Mouse (Mus musculus): ENCODE results near the gene Sacs. TPM values are rescaled to one million over a fixed set of nuclear protein-coding genes. Genes with fewer than 3 reads are reported as not detected.
A peak's percentile ranks its signal among the peaks of the same experiment; 100 is the strongest.

Gene Sacs
- polyA plus RNA-seq, 1 experiment, result 11.9 TPM

DNA sequence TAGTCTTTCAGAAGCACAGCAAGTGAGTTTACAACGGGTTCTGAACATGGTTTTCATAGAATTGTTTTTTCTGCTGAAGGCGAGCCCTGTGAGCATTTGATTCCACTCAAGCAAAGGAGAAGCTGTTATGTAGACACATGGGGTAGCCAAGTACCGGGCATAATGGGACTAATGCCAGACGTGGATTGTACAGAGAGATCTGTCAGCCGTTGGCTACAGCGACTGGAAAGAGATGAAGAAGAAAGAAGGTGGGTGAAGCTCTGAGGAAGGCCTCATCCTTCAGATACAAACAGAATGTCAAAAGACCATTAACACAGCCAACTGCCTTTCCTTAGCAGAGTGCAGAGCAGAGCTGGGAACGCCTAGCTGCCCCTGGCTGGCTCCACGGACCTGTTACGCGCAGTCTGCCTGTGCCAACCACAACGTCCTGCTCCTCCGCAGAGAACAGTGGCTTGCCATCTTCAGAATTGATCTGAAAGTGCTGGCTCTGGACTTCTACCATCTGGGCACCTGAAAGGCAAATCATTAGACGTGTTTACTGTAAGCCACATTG is 93.8 kb downstream of the Sacs start:
- DNase-seq (ENCODE audit: extremely low spot score in 1 of 2, low spot score in 1 of 2), result peak in 1 of 2 experiments; percentile 45

DNA sequence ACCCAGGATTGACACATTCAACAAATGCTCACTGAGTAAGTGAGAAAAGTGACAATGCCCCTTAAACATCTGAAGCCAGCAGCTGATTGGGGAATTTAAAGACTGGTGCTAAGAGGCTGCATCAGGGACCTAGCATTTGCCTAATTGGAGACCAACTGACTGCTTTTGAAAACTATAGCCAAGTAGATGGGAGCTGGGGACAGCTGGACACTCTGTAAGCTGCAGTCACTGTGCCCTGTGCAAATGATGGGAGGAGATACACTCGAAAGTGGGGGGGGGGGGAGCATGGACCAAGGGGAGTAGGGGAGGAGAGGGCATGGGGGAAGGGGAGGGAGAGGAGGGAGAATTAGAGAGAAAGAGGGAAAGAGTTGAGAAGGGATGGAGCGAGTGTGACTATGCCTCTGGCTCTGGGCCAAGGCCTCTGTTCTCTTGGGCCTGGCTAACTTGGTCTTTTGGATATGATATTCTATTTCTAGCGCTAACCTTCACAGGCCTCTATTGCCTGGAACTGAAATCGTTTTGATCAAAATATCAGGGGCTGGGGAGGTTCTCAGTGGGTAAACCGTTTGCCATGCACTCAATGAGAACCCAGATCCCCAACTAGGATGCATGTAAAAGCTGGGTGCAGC is 97.7 kb downstream of the Sacs start:
- no peak for DNase-seq (ENCODE audit: extremely low spot score in 1 of 2, low spot score in 1 of 2)

DNA sequence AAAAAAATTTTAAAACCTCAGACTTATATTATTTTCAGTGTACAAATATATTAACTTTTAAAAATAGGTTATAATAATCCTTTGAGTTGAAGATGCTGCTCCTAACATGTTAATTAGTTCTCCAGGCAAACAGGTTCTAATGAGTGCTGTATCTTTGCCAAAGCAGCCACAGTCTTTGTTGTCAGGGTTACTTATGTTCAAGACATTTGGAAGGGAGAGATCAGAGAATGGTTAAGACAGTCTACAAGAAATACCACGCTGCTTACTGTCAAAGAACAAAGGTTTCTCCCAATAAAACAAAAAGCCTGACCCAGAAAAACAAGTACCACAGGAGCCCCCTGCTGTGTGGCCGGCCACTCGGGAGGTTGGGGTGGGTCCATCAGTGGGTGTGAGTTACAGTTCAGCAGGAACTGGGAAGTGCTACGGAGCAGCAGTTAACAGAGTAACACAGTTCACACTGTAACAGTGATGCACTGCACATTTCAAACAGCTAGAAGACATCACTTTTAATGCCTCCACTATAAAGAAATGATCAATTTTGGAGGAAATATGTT is 98.9 kb downstream of the Sacs start:
- no peak for DNase-seq (ENCODE audit: extremely low spot score in 1 of 2, low spot score in 1 of 2)

DNA sequence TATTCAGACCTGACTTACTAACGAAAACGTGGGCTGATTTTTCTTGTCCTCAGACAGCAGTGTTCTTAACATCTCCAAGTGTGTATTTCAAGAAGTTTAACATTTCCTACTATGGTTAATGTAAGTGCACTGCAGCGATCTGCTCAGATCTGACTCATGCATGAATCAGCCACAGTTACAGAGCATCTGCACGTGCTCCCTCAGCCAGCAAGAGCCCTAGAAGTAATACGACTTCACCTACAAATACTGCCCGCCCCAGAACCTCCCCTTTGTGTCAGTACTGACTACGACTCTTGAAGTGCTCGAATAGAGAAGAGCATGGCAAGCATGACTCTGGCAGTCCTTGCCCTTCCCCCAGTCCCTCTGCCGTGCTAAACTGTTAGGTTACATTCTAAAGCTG is 100.5 kb downstream of the Sacs start:
- DNase-seq (ENCODE audit: extremely low spot score in 1 of 2, low spot score in 1 of 2), result peak; percentile 57 to 75

DNA sequence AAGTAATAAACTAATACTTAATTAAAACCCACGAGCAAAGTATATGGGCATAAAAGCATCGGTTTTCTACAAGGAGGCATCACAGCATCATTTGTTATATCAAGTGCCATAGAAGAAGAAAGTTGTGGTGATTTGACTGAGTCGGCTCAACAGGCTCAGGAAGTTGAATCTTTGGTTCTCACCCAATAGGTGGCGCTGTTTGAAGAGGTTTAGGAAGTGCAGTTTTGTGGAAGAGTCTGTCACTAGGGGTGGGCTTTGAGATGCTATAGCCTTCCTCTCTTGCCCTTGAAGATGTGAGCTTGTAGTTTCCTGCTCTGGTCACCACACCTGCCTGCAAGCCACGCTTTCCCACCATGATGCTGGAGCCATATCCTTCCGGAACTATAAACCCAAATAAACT is 104.4 kb downstream of the Sacs start:
- no peak for DNase-seq (ENCODE audit: extremely low spot score in 1 of 2, low spot score in 1 of 2)

DNA sequence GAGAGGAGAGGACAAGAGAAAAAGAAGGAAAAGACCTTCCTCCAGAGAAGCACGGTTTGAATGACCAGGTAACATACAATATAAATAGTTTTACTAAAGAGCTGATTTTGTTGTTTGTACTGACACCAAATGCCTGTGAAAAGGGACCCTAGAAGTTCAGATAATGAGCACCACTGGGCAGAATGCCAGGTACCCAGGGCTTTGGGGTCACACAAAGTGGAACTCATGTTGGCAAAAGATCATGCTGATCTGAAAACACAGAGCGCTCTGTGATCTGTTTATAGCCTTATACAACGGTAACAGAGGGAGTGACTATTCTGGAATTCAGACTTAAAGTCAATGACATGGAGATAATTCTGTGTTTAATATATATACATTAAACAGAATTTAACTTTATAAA is 108.2 kb downstream of the Sacs start:
- no peak for DNase-seq (ENCODE audit: extremely low spot score in 1 of 2, low spot score in 1 of 2)

DNA sequence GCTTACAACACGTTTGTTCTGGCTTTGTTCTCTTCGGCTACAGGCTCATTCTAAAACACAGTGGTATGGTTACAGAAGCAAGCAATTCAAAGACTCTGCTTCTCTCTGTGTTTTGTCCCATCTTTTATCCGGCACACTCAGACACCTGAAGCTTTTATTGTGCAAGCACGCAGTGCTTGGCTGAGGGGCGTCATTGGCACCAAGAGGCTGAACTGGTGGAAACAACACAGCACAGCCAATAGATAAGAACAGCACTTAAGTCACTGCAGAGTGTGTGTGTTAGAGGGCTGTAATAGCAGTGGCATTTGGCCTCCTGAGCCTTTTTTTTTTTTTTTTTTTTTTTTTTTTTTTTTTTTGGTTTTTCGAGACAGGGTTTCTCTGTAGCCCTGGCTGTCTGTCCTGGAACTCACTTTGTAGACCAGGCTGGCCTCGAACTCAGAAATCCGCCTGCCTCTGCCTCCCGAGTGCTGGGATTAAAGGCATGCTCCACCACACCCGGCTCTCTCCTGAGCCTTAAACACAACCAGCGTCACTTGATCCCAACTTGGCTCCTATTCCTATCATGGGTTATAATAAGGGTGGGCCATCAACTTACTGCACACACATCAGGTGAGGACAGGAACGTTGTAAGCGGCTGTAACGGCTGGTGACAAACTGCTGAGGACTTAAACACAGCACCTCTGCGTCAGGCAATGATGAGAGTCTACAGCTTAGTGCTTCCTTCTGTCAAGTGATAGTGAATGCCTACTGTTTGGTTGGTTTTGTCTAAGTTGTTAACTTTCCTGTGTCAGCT is 114.5 kb downstream of the Sacs start:
- DNase-seq (ENCODE audit: extremely low spot score in 1 of 2, low spot score in 1 of 2), result no peak

DNA sequence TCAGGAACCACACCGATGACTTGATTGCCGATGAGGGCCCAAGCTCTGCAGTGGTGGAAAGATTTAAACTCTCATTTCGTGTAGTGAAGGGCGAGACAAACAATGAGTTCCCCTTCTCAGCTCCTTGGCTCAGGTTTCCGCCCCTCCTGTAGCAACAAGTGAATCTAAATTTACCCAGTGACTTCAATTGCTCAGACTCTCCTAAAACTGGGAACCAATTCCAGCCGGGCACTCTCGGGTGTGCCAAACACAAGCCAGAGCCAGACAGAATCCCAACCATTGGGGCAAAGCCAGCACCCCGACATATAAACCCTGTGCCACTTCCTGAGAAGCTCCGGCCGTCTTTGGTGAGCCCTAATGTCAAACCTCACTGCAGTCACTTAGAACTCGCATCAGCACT is 120.1 kb downstream of the Sacs start, which contains the start of gene Sgcg:
TSS of gene Sgcg (minus strand) at position 139 of the 400 bp plus-strand sequence.
- no peak for DNase-seq (ENCODE audit: extremely low spot score in 1 of 2, low spot score in 1 of 2)

DNA sequence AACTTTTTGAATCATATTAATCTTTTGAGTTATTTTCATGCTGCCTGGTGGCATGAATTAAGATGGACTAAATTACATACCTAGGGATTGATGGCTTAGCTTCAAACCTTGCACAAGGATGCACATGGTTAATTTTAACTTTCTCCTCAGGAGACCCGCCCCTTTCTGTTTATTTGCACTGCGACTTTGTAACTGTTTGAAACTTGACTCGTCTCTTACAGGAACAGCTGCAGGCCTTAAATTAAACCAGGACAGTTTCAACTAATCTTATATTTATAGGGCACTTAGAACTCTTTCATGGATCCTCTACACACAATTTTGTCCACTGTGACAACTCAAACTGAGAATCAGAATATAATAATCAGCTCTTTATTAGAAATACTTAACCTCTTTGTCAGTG is 120.8 kb downstream of the Sacs start:
- no peak for DNase-seq (ENCODE audit: extremely low spot score in 1 of 2, low spot score in 1 of 2)

DNA sequence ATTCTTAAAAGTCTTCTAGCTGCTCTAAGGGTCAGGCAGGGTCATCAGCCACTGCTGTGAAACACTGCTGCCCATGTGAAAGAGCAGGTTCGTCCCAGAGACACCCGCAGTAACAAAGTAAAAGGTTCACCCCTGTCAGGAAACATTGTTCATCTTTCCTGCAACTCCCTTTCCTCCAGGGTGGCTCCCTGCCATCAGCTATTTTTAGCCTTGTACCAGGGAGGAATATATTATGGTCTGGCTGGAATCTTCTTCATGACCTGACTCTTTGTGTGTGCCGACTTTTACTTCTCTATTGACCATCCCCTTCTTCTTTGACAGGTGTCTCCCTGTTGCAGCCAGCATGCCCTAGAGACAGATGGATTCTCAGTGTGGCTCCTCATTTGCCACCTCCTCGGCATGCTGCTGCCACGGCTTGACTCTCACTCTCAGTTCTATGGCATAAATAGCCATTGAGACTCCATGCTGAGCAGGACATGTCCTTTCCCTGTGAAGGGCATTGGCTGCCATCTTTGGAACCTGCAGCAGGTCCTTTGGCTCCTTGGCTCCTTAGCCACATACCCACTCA is 129.7 kb downstream of the Sacs start:
- no peak for DNase-seq (ENCODE audit: extremely low spot score in 1 of 2, low spot score in 1 of 2)

DNA sequence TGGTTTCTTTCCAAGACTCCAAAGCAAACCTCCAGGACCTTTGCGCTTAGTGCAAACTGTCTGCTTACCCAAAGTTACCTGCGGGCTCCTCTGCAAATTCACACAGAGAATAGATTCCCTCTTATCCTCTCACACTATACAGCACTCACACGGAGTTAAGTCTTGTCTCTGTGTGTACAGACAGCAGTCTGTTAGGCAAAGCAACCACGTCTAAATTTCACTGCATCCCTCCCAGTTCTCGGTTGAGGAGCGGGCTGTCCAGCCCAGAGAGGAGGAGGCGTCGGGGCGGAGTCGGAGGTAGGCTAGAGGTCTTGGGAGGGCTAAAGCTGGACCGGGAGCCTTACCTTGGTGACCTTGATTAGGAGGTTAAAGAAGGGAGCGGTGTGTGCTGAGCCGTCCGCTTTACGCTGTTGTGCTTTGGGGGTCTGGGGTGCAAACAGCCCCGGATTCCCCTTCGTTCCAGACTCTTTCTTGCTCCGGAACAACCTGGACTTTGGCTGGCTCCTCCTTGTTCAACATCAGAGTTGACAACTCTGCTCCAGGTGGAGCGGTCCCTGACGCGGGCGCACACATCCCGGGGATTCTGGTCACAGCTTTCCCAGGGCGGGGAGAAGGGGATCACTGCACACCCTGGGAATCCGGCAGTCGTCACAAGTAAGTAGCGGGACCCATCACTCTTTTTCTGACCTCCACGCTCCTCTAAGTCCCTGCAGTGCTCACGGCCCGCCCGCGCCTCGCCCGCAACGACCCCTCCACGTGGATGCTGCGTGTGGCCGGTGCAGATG is 136.3 kb downstream of the Sacs start:
- DNase-seq (ENCODE audit: extremely low spot score in 1 of 2, low spot score in 1 of 2), result no peak

DNA sequence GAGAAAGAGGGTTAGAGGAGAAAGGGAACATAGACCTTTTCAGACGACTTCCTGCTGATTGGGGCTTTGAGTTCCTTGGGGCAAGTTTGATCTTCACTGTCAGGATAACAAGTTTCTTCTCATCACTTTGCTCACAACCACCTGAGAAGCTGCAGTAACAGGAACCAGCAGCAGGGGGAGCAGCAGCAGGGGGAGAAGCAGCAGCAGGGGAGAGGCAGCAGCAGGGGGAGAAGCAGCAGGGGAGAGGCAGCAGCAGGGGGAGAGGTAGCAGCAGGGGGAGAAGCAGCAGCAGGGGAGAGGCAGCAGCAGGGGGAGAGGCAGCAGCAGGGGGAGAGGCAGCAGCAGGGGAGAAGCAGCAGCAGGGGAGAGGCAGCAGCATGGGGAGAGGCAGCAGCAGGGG is 139.0 kb downstream of the Sacs start:
- DNase-seq (ENCODE audit: extremely low spot score in 1 of 2, low spot score in 1 of 2), result peak in 1 of 2 experiments; percentile 59

DNA sequence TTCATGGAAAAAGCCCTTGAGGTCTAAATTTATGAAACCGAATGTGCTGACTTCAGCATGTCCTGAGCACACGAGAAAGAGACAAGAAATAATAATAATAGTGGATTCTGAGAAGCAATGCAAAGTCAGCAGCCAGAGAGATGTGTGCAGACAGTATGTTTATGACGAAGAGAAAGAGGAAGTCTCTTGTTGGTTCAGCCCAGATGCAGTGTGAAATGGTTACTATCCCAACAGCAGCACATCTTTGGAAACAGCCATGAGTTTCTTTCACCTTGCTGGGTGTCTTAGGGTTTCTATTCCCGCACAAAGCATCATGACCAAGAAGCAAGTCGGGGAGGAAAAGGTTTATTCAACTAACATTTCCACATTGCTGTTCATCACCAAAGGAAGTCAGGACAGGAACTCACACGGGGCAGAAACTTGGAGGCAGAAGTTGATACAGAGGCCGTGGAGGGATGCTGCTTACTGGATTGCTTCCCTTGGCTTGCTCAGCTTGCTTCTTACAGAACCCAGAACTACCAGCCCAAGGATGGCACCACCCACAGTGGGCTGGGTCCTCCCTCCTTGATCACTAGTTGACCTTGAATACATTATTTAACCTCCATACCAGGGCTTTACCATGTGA is 140.5 kb downstream of the Sacs start:
- no peak for DNase-seq (ENCODE audit: extremely low spot score in 1 of 2, low spot score in 1 of 2)

DNA sequence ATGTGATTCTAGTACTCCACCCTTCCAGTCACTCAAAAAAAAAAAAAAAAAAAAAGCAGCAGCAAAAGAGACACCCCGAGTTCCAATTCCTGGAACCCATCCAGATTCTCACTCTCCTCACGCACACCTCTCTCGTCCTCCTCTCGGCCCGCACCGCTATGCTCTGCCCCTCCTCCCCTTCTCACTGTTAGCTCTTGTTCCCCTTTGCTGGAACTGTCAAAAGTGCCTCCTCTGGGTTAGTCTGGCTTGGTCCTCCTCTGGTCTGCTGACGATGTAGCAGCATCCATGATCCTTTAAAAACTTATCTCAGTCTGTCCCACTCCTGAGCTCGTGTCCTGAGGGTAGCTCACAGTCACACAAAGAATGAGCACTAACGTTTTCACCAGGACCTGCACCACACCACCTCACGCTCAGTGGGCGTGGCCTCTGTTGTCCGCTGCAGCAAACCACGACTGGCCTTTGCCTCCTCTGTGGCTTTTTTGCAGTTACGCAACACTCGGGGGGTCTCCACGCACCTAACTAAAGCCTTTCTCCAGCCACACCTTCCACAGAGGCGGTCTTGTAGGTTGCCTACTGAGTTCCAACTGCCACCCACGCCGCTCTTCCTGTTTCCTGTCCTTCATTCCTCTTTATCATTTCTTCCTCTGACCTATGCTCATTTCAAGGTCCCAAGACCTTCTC is 150.5 kb downstream of the Sacs start:
- no peak for DNase-seq (ENCODE audit: extremely low spot score in 1 of 2, low spot score in 1 of 2)

Other genes starting within 250 kb of the Sacs start
- 49.1 and 54.9 TPM in 2 replicates for gene Tnfrsf19, start 92.0 kb upstream of the Sacs start, polyA plus RNA-seq (2012; rRNA removed)
- gene Sgcg, start 120.0 kb downstream of the Sacs start, polyA plus RNA-seq (2012; rRNA removed), result 0.71 and 1.4 TPM in 2 replicates
- 0.92 and 1.2 TPM in 2 replicates for gene Arl11, start 171.3 kb downstream of the Sacs start, polyA plus RNA-seq (2012; rRNA removed)
- gene Ebpl, start 222.0 kb downstream of the Sacs start, polyA plus RNA-seq (2012; rRNA removed), result 4.0 TPM in 2 replicates